Mouse (Mus musculus): Measurements from ENCODE around the gene Abhd12. TPM values are rescaled to one million over a fixed set of nuclear protein-coding genes. Genes with fewer than 3 reads are reported as not detected.
"Not testable (repeated sequence)": the region's sequence is repeated elsewhere in the genome, so short reads cannot be mapped to it uniquely, and the experiment has no call there.

Gene Abhd12
- polyA plus RNA-seq, 1 experiment from 2014 or later: 60.1 TPM

- no peaks in the 10 kb centered on the region for H3K9me3 ChIP-seq
- WGBS: 94% methylated on average over 11 of the region's 11 CpGs
- no peak overlapping the region for H3K4me2 ChIP-seq
- no peak for ATAC-seq (ENCODE audit: low FRiP score)
- no peak overlapping the region for H3K9ac ChIP-seq
- H3K27ac ChIP-seq: no peak overlapping the region
- no peaks in the 10 kb centered on the region for H3K4me1 ChIP-seq
- no peak overlapping the region for H3K4me3 ChIP-seq (replicated peaks)
- H3K36me3 ChIP-seq (replicated peaks): peaks cover 50% of the 10 kb centered on the region
- no peaks in the 10 kb centered on the region for H3K27me3 ChIP-seq
Observed at GRCm38 (mm10) chr2:150927038-150927720, 22.6 kb upstream of the Abhd12 start.

GRCm38 (mm10) chr2:150923505-150923904 lies 19.0 kb upstream of the Abhd12 start:
- Histone ChIP-seq H3K9ac (no peak overlapping the region), H3K27ac (no peak overlapping the region), H3K4me2 (no peak overlapping the region), H3K27me3 (no peaks in the 10 kb centered on the region), H3K4me3 (replicated peaks) (no peak overlapping the region), H3K4me1 (no peaks in the 10 kb centered on the region), H3K9me3 (no peaks in the 10 kb centered on the region), H3K36me3 (replicated peaks) (peaks cover 46% of the 10 kb centered on the region)
- 86% methylated on average over 7 of the region's 7 CpGs for WGBS
- no peak for ATAC-seq (ENCODE audit: low FRiP score)

- WGBS: 91% methylated on average over 3 of the region's 3 CpGs
- no peak for ATAC-seq (ENCODE audit: low FRiP score)
- peaks cover 48% of the 10 kb centered on the region for H3K36me3 ChIP-seq (replicated peaks)
Observed at GRCm38 (mm10) chr2:150923026-150923425, 18.5 kb upstream of the Abhd12 start.

GRCm38 (mm10) chr2:150922165-150922564 lies 17.6 kb upstream of the Abhd12 start:
- Histone ChIP-seq H3K9ac (no peak overlapping the region), H3K36me3 (replicated peaks) (peaks cover 45% of the 10 kb centered on the region), H3K27ac (no peak overlapping the region), H3K4me2 (no peak overlapping the region), H3K9me3 (no peaks in the 10 kb centered on the region), H3K4me1 (no peaks in the 10 kb centered on the region), H3K27me3 (no peaks in the 10 kb centered on the region), H3K4me3 (replicated peaks) (no peak overlapping the region)
- no peak for ATAC-seq (ENCODE audit: low FRiP score)
- 97% methylated on average over 4 of the region's 4 CpGs for WGBS

More at GRCm38 (mm10) chr2:150923026-150923425, 18.5 kb upstream of the Abhd12 start:
- Histone ChIP-seq H3K27ac (no peak overlapping the region), H3K4me3 (replicated peaks) (no peak overlapping the region), H3K4me1 (no peaks in the 10 kb centered on the region), H3K9ac (no peak overlapping the region), H3K9me3 (no peaks in the 10 kb centered on the region), H3K27me3 (no peaks in the 10 kb centered on the region), H3K4me2 (no peak overlapping the region)

GRCm38 (mm10) chr2:150921697-150922096 lies 17.2 kb upstream of the Abhd12 start:
- H3K36me3 ChIP-seq (replicated peaks): peaks cover 46% of the 10 kb centered on the region
- H3K27ac ChIP-seq: no peak overlapping the region
- H3K4me2 ChIP-seq: no peak overlapping the region
- no peak overlapping the region for H3K9ac ChIP-seq
- 95% methylated on average over 6 of the region's 6 CpGs for WGBS
- H3K27me3 ChIP-seq: no peaks in the 10 kb centered on the region
- ATAC-seq (ENCODE audit: low FRiP score): no peak
- H3K4me1 ChIP-seq: no peaks in the 10 kb centered on the region
- H3K4me3 ChIP-seq (replicated peaks): no peak overlapping the region
- no peaks in the 10 kb centered on the region for H3K9me3 ChIP-seq

- Histone ChIP-seq H3K9me3 (no peaks in the 10 kb centered on the region), H3K27ac (no peak overlapping the region), H3K4me1 (no peaks in the 10 kb centered on the region), H3K9ac (no peak overlapping the region), H3K27me3 (no peaks in the 10 kb centered on the region), H3K4me2 (no peak overlapping the region), H3K4me3 (replicated peaks) (no peak overlapping the region), H3K36me3 (replicated peaks) (peaks cover 53% of the 10 kb centered on the region)
- no peak for ATAC-seq (ENCODE audit: low FRiP score)
- WGBS: 92% methylated on average over 3 of the region's 3 CpGs
Observed at GRCm38 (mm10) chr2:150920543-150920942, 16.0 kb upstream of the Abhd12 start.

GRCm38 (mm10) chr2:150918720-150919119 lies 14.2 kb upstream of the Abhd12 start:
- Histone ChIP-seq H3K36me3 (replicated peaks) (peaks cover 45% of the 10 kb centered on the region), H3K9ac (no peak overlapping the region), H3K27me3 (no peaks in the 10 kb centered on the region), H3K9me3 (no peaks in the 10 kb centered on the region), H3K4me1 (no peaks in the 10 kb centered on the region), H3K27ac (no peak overlapping the region), H3K4me3 (replicated peaks) (no peak overlapping the region), H3K4me2 (no peak overlapping the region)
- WGBS: 96% methylated on average over 3 of the region's 3 CpGs
- no peak for ATAC-seq (ENCODE audit: low FRiP score)

- Histone ChIP-seq H3K27ac (no peak overlapping the region), H3K27me3 (no peaks in the 10 kb centered on the region), H3K4me1 (no peaks in the 10 kb centered on the region), H3K36me3 (replicated peaks) (peaks cover 34% of the 10 kb centered on the region), H3K9me3 (no peaks in the 10 kb centered on the region), H3K9ac (no peak overlapping the region), H3K4me3 (replicated peaks) (no peak overlapping the region), H3K4me2 (no peak overlapping the region)
- WGBS: 92% methylated on average over 5 of the region's 5 CpGs
- no peak for ATAC-seq (ENCODE audit: low FRiP score)
Observed at GRCm38 (mm10) chr2:150915786-150916185, 11.2 kb upstream of the Abhd12 start.

- Histone ChIP-seq H3K4me1 (peaks cover 7% of the 10 kb centered on the region), H3K4me3 (replicated peaks) (no peak overlapping the region), H3K36me3 (replicated peaks) (peaks cover 29% of the 10 kb centered on the region), H3K4me2 (no peak overlapping the region), H3K9ac (no peak overlapping the region), H3K9me3 (no peaks in the 10 kb centered on the region), H3K27ac (no peak overlapping the region), H3K27me3 (no peaks in the 10 kb centered on the region)
- no peak for ATAC-seq (ENCODE audit: low FRiP score)
- 81% methylated on average over 4 of the region's 4 CpGs for WGBS
Observed at GRCm38 (mm10) chr2:150914781-150915515, 10.4 kb upstream of the Abhd12 start.

- peak; percentile 24 for ATAC-seq (ENCODE audit: low FRiP score)
- peak overlapping the region; percentile 64 for H3K4me2 ChIP-seq
- WGBS: 55% methylated on average over 7 of the region's 10 CpGs
- H3K4me1 ChIP-seq: peaks cover 7% of the 10 kb centered on the region
- H3K27me3 ChIP-seq: no peaks in the 10 kb centered on the region
- H3K36me3 ChIP-seq (replicated peaks): 0 out of 2 replicates have a peak, but pooled peaks cover 2% of the 10 kb centered on the region
- no peaks in the 10 kb centered on the region for H3K9me3 ChIP-seq
- H3K9ac ChIP-seq: peak overlapping the region; percentile 69
- H3K27ac ChIP-seq: no peak overlapping the region; the same call in 1 of the 2 replicates
- peak overlapping the region; percentile 66 for H3K4me3 ChIP-seq (replicated peaks)
Observed at GRCm38 (mm10) chr2:150910295-150910881, 5.8 kb upstream of the Abhd12 start.

- no peaks in the 10 kb centered on the region for H3K9me3 ChIP-seq
- H3K4me2 ChIP-seq: peak overlapping the region; percentile 64
- peak overlapping the region; percentile 66 for H3K4me3 ChIP-seq (replicated peaks)
- peak; percentile 94 for ATAC-seq (ENCODE audit: low FRiP score)
- peak overlapping the region; percentile 92 for H3K27ac ChIP-seq
- peak overlapping the region; percentile 69 for H3K9ac ChIP-seq
- peaks cover 7% of the 10 kb centered on the region for H3K4me1 ChIP-seq
- 0 out of 2 replicates have a peak, but pooled peaks cover 2% of the 10 kb centered on the region for H3K36me3 ChIP-seq (replicated peaks)
- WGBS: under 1% methylated on average over 35 of the region's 35 CpGs
- no peaks in the 10 kb centered on the region for H3K27me3 ChIP-seq
Observed at GRCm38 (mm10) chr2:150909429-150910039, 5.0 kb upstream of the Abhd12 start.

- H3K4me1 ChIP-seq; H3K9me3 ChIP-seq; ATAC-seq (ENCODE audit: low FRiP score); H3K27me3 ChIP-seq; H3K27ac ChIP-seq; H3K9ac ChIP-seq; H3K36me3 ChIP-seq (replicated peaks): not testable (repeated sequence)
- H3K4me2 ChIP-seq: peak overlapping the region; percentile 64
- peak overlapping the region; percentile 66 for H3K4me3 ChIP-seq (replicated peaks)
- 51% methylated on average over 6 of the region's 6 CpGs for WGBS
Observed at GRCm38 (mm10) chr2:150908881-150909280, 4.3 kb upstream of the Abhd12 start.

All from forebrain, embryonic 12.5 days (tissue).